Mouse (Mus musculus): ENCODE results near the gene Cyp2e1.

GRCm38 (mm10) chr7:140821653-140822329 lies 58.3 kb downstream of the Cyp2e1 start, which contains the start of gene Zfp941:
- TF ChIP-seq POLR2A (IDR thresholded peaks at IDR 0.05; ENCODE audit: extremely low read depth, insufficient read depth, low read length) = no peak
- no peak for TF ChIP-seq CTCF (IDR thresholded peaks at IDR 0.05; ENCODE audit: low read depth, low read length)
